Mouse (Mus musculus) thymus, adult 2 months (tissue): ENCODE data around the gene Slc23a2. TPM values are rescaled to one million over a fixed set of nuclear protein-coding genes. Genes with fewer than 3 reads are reported as not detected.
A peak's percentile ranks its signal among the peaks of the same experiment; 100 is the strongest.

ENCODE experiments used
- DNase-seq: peaks from one replicate; pipeline ENCODE4 v3.0.0; 2021
- H3K27ac ChIP-seq: fragments of 200-500 bp; 2 replicates; pipeline ENCODE4 v1.5.1; 2012; ENCODE audit warnings: low read length, control low read depth; ENCODE audit not compliant: control insufficient read depth, insufficient read depth
- H3K27me3 ChIP-seq: fragments of 200-500 bp; 2 replicates; pipeline ENCODE4 v1.6.1; 2012; ENCODE audit warnings: mild to moderate bottlenecking, low read length, moderate library complexity, mixed read lengths; ENCODE audit not compliant: control insufficient read depth, insufficient read depth
- H3K36me3 ChIP-seq: fragments of 200-500 bp; 2 replicates; pipeline ENCODE4 v1.6.1; 2012; ENCODE audit warnings: mild to moderate bottlenecking, low read length, moderate library complexity; ENCODE audit not compliant: control insufficient read depth, insufficient read depth
- H3K4me1 ChIP-seq: fragments of 200-500 bp; replicated peaks from 2 replicates; pipeline ENCODE4 v1.6.1; 2012; ENCODE audit warnings: low read length; ENCODE audit not compliant: control insufficient read depth, insufficient read depth
- H3K4me3 ChIP-seq: fragments of 200-500 bp; 2 replicates; pipeline ENCODE4 v1.5.1; 2012; ENCODE audit warnings: mild to moderate bottlenecking, low read length, control low read depth, moderate library complexity; ENCODE audit not compliant: control insufficient read depth, insufficient read depth
- CTCF ChIP-seq: fragments of 200-500 bp; IDR thresholded peaks from 2 replicates; pipeline ENCODE4 v1.5.1; 2012; ENCODE audit warnings: mild to moderate bottlenecking, control low read depth, low read length, moderate library complexity, borderline replicate concordance; ENCODE audit not compliant: control insufficient read depth, poor library complexity, insufficient read depth; ENCODE audit errors: extremely low read depth
- POLR2A ChIP-seq: fragments of 200-500 bp; IDR thresholded peaks from 2 replicates; pipeline ENCODE4 v1.6.1; 2012; ENCODE audit warnings: mild to moderate bottlenecking, low read length, control low read depth, moderate library complexity; ENCODE audit not compliant: control insufficient read depth, poor library complexity, insufficient read depth; ENCODE audit errors: extremely low read depth
- WGBS: fragments of 180-500 bp; shearing (Covaris S2); methylation state at CpG from one replicate; pipeline ENCODE4 v1.1.7; 2018; 5-methylcytosine and 5-hydroxymethylcytosine counted together
- polyA plus RNA-seq: library from polyadenylated mRNA; depleted of rRNA; stranded (reverse); fragments of >200 nt; gene quantifications from 2 replicates; pipeline ENCODE4 v1.2.3, GENCODE M21; 2012

Gene Slc23a2
- polyA plus RNA-seq, 1 experiment: 51.7 TPM

DNA sequence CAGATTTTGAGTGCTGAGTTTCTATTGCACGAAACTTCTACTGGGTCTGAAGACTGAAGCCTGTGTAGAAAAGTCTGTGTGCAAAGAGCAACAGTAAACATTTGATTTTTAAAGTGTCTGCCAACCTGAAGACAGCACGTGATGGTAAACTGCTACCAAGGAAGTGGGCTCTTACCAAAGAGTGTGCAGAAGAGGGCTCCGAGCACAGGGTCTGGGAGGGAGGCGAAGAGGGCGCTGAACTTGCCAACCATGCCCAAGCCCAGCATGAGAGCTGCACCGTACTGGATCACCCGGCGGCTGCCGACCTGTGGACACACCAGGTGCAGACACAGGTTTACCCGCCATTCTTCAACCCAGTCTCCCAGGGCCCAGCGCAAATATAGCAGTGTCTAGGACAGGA, 83.0 kb downstream of the Slc23a2 start:
- WGBS: 95% methylated on average over 11 of the region's 11 CpGs
- Histone ChIP-seq H3K27me3 (no peaks in the 10 kb centered on the region), H3K4me1 (no peaks in the 10 kb centered on the region), H3K27ac (no peak overlapping the region), H3K4me3 (no peak overlapping the region), H3K36me3 (peaks cover 20% of the 10 kb centered on the region)
- TF ChIP-seq CTCF (no peak), POLR2A (no peak)
- DNase-seq: no peak

DNA sequence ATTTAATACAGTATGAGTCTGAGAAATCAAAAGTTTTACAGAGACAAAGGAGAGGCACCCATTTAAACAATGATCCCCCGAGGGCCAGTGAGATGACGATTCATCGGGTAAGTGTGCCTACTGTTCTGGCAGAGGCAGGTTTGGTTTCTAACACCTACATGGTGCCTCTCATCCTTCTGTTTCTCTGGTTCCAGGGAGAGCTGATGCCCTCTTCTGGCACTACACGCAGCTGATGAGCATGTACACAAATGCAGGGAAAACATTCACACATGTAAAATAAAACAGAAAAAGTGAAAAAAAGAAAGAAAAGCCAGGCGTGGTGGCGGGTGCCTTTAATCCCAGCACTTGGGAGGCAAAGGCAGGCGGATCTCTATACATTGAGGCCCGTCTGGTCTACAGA, 85.0 kb downstream of the Slc23a2 start:
- H3K27me3 ChIP-seq: no peaks in the 10 kb centered on the region
- H3K4me3 ChIP-seq: no peak overlapping the region
- no peak overlapping the region for H3K27ac ChIP-seq
- no peaks in the 10 kb centered on the region for H3K4me1 ChIP-seq
- peak; percentile 30 for DNase-seq
- WGBS: 90% methylated on average over 8 of the region's 8 CpGs
- peaks cover 23% of the 10 kb centered on the region for H3K36me3 ChIP-seq
- TF ChIP-seq CTCF (no peak), POLR2A (no peak)

DNA sequence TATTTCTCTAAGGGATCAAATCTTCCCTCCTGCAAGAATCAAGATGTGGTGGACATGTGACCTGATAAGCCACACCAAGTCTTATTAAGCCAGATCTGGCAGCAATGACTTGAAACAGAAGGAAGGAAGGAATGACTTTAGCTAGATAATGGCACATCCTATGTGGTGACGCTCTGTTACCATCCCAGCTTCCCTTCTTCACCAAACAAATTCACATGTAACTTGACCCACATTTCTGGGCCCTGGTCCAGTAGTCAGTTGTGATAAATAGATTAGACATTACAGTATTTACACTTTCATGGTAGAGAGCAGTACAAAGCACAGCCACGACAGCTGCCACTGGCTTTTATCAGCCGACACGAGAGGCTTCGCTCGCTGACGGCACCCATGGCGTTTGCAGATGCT, 89.6 kb downstream of the Slc23a2 start:
- 90% methylated on average over 8 of the region's 8 CpGs for WGBS
- DNase-seq: no peak
- Histone ChIP-seq H3K27me3 (no peaks in the 10 kb centered on the region), H3K27ac (no peak overlapping the region), H3K4me1 (peaks cover 2% of the 10 kb centered on the region), H3K36me3 (peaks cover 23% of the 10 kb centered on the region), H3K4me3 (no peak overlapping the region)
- no peak for TF ChIP-seq POLR2A
- TF ChIP-seq CTCF: no peak

DNA sequence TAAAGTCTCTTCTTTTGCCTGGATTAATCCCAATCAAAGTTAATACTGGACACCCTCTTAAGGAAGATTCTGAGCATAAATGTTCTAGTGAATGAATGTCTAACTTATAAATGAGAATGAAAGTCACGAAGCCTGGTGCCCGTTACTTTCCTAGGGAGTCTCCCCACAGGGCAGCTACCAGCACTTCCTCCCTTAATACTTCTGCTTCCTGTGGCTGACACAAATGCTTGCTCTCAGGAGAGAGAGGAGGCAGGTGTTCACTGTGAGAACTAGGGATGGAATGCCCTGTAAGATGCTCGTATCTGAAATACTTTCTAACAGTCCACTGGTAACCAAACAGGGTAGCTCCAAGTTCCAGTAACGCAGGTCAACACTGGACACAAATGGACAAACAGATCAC, 91.1 kb downstream of the Slc23a2 start:
- no peak for DNase-seq
- TF ChIP-seq POLR2A (no peak), CTCF (no peak)
- H3K4me3 ChIP-seq: no peak overlapping the region
- H3K4me1 ChIP-seq: peaks cover 2% of the 10 kb centered on the region
- no peak overlapping the region for H3K27ac ChIP-seq
- WGBS: 26% methylated on average over 4 of the region's 4 CpGs
- peaks cover 23% of the 10 kb centered on the region for H3K36me3 ChIP-seq
- H3K27me3 ChIP-seq: no peaks in the 10 kb centered on the region

DNA sequence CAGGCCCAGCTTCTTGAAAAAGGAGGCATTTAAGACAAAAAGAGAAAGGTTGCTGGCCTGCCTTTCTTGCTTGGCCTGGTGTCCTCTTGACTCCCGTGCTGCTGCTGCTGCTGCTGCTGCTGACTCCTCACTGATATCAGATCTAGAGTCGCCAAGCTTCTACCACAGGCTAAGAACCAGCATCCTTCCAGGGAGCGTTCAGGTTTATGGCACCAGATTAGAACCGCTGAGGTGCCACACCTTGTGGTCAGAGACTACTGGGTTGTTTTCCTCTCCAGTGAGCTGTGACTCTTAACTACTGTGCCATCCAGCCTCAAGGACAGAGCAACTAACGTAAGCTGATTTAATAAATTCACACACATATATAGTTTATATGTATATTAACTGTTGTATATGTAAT, 93.1 kb downstream of the Slc23a2 start:
- DNase-seq: no peak
- H3K4me3 ChIP-seq: no peak overlapping the region
- peaks cover 16% of the 10 kb centered on the region for H3K36me3 ChIP-seq
- no peaks in the 10 kb centered on the region for H3K27me3 ChIP-seq
- no peak overlapping the region for H3K27ac ChIP-seq
- 23% methylated on average over 5 of the region's 5 CpGs for WGBS
- no peak for TF ChIP-seq POLR2A
- TF ChIP-seq CTCF: no peak
- peaks cover 2% of the 10 kb centered on the region for H3K4me1 ChIP-seq

DNA sequence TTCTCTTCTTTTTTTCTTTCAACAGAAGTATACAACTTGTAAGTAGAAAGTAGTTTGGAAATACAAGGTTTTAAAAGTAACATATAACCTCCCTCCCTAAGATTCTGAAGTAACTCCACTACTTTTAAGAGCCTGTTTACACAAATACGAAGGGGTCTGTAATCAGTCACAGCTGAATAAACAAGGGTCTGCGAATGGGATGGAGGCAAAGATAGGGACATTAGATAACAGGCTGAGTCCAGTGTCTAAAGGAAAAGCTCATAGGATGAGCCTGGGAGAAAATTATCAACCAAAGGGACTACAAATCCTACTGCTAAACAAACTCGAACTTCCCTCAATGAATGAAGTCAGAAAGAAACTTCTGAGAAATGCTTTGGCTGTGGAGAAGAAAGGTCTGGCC, 95.0 kb downstream of the Slc23a2 start:
- H3K27ac ChIP-seq: no peak overlapping the region
- H3K4me1 ChIP-seq: peaks cover 2% of the 10 kb centered on the region
- whole genome bisulfite sequencing: 91% methylated on average over 3 of the region's 3 CpGs
- no peak for TF ChIP-seq POLR2A
- no peak for TF ChIP-seq CTCF
- H3K27me3 ChIP-seq: no peaks in the 10 kb centered on the region
- no peaks in the 10 kb centered on the region for H3K36me3 ChIP-seq
- H3K4me3 ChIP-seq: no peak overlapping the region
- no peak for DNase-seq

DNA sequence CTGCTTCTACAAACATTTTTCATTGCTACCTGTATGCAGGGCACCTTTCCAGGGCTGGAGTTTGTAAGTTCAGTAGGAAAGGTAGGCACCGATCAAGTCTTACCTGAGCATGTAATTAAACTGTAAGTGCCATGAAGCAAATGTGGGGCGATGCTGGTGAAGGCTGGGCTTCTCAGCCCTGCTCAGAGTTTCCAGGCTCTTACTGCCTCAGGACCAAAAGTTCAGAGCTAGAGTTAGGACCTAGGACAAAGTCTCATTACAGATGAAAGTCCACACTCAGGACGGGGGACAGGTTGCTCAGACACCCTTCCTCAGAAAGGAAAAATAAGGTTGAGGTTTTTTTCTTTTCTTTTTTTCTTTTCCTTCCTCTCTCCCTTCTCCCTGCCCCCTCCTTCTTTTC, 95.4 kb downstream of the Slc23a2 start:
- H3K4me1 ChIP-seq: peaks cover 2% of the 10 kb centered on the region
- H3K36me3 ChIP-seq: no peaks in the 10 kb centered on the region
- H3K4me3 ChIP-seq: no peak overlapping the region
- no peak overlapping the region for H3K27ac ChIP-seq
- no peaks in the 10 kb centered on the region for H3K27me3 ChIP-seq
- DNase-seq: no peak
- TF ChIP-seq CTCF: no peak
- no peak for TF ChIP-seq POLR2A
- 88% methylated on average over 3 of the region's 3 CpGs for WGBS
